Mouse (Mus musculus) neutrophil, adult 5-6 weeks (primary cell): ENCODE data around the gene 1700029I15Rik. TPM values are rescaled to one million over a fixed set of nuclear protein-coding genes. Genes with fewer than 3 reads are reported as not detected.

ENCODE experiments used
- ATAC-seq: fragments of 151-379, 151-347 bp; 2 replicates; pipeline ENCODE4 v1.8.0; 2017; ENCODE audit warnings: mild to moderate bottlenecking, moderate TSS enrichment; ENCODE audit not compliant: insufficient number of reproducible peaks, poor library complexity, low FRiP score, severe bottlenecking; ENCODE audit errors: extremely low read depth
- total RNA-seq: library from RNA; stranded (forward); fragments of 200-1000 nt; gene quantifications from 2 replicates; pipeline ENCODE4 v1.2.3, GENCODE M21; 2017

1700029I15Rik gene
- total RNA-seq: 9.8 and 13.7 TPM in 2 replicates

GRCm38 (mm10) chr2:92381901-92382588 lies at the start of gene 1700029I15Rik:
TSS of gene 1700029I15Rik (plus strand) at chr2:92382538.
- no peak for ATAC-seq

GRCm38 (mm10) chr2:92342418-92342817 lies 39.9 kb upstream of the 1700029I15Rik start:
- ATAC-seq: no peak

- no peak for ATAC-seq
These were observed 35.1 kb upstream of the 1700029I15Rik start for GRCm38 (mm10) chr2:92347191-92347590.

GRCm38 (mm10) chr2:92349589-92350425 lies 32.5 kb upstream of the 1700029I15Rik start:
- ATAC-seq: no peak

GRCm38 (mm10) chr2:92350686-92351085 lies 31.7 kb upstream of the 1700029I15Rik start:
- no peak for ATAC-seq

- no peak for ATAC-seq
These were observed 28.9 kb upstream of the 1700029I15Rik start for GRCm38 (mm10) chr2:92353402-92353801.

GRCm38 (mm10) chr2:92354224-92354623 lies 28.1 kb upstream of the 1700029I15Rik start:
- ATAC-seq: no peak

- ATAC-seq: no peak
These were observed 23.0 kb upstream of the 1700029I15Rik start for GRCm38 (mm10) chr2:92359301-92359700.

- no peak for ATAC-seq
These were observed 22.0 kb upstream of the 1700029I15Rik start for GRCm38 (mm10) chr2:92360186-92360823.

- ATAC-seq: no peak
These were observed 21.4 kb upstream of the 1700029I15Rik start for GRCm38 (mm10) chr2:92360893-92361292.

- no peak for ATAC-seq
These were observed 20.5 kb upstream of the 1700029I15Rik start for GRCm38 (mm10) chr2:92361795-92362194.

- no peak for ATAC-seq
These were observed 19.6 kb upstream of the 1700029I15Rik start for GRCm38 (mm10) chr2:92362571-92363228.

- ATAC-seq: no peak
These were observed 18.3 kb upstream of the 1700029I15Rik start for GRCm38 (mm10) chr2:92364086-92364485.

GRCm38 (mm10) chr2:92365568-92365967 lies 16.8 kb upstream of the 1700029I15Rik start:
- no peak for ATAC-seq

- ATAC-seq: no peak
These were observed 14.8 kb upstream of the 1700029I15Rik start for GRCm38 (mm10) chr2:92367383-92368029.

- ATAC-seq: no peak
These were observed 12.0 kb upstream of the 1700029I15Rik start for GRCm38 (mm10) chr2:92370375-92370774.

- no peak for ATAC-seq
These were observed 11.2 kb upstream of the 1700029I15Rik start for GRCm38 (mm10) chr2:92370821-92371805.
